Mouse (Mus musculus): ENCODE results near the gene Tlcd2. TPM values are rescaled to one million over a fixed set of nuclear protein-coding genes. Genes with fewer than 3 reads are reported as not detected.

Tlcd2 gene
- polyA plus RNA-seq, 1 experiment from 2014 or later, result 12.1 TPM

- 16% methylated on average over 19 of the region's 19 CpGs for WGBS
Observed at GRCm38 (mm10) chr11:75467512-75468215, 6.1 kb downstream of the Tlcd2 start.

GRCm38 (mm10) chr11:75468410-75468809 is 6.9 kb downstream of the Tlcd2 start:
- peaks cover 16% of the 10 kb centered on the region for H3K36me3 ChIP-seq (ENCODE audit: control insufficient read depth, insufficient read depth)
- H3K4me2 ChIP-seq (ENCODE audit: low read depth, low read length), result peak overlapping the region; percentile 94
- H3K9ac ChIP-seq (ENCODE audit: low read length), result peak overlapping the region; percentile 84
- WGBS, result 59% methylated on average over 7 of the region's 7 CpGs
- H3K27me3 ChIP-seq (ENCODE audit: control insufficient read depth, insufficient read depth, low read length), result no peaks in the 10 kb centered on the region
- peak overlapping the region; percentile 63 for H3K4me3 ChIP-seq (ENCODE audit: low read length)
- ATAC-seq (replicated peaks; ENCODE audit: extremely low read depth, insufficient read depth, low FRiP score), result no peak
- no peak overlapping the region; the same call in 1 of the 2 replicates for H3K27ac ChIP-seq (ENCODE audit: low read length)
- peaks cover 15% of the 10 kb centered on the region for H3K4me1 ChIP-seq (ENCODE audit: control insufficient read depth, insufficient read depth, low read length)
- H3K9me3 ChIP-seq (replicated peaks; ENCODE audit: control insufficient read depth, low read length), result 0 out of 2 replicates have a peak, but pooled peaks cover 3% of the 10 kb centered on the region

More at GRCm38 (mm10) chr11:75467512-75468215, 6.1 kb downstream of the Tlcd2 start:
- Histone ChIP-seq H3K4me2 (ENCODE audit: low read depth, low read length) (peak overlapping the region; percentile 94), H3K36me3 (ENCODE audit: control insufficient read depth, insufficient read depth) (peaks cover 16% of the 10 kb centered on the region), H3K4me1 (ENCODE audit: control insufficient read depth, insufficient read depth, low read length) (peaks cover 22% of the 10 kb centered on the region), H3K27me3 (ENCODE audit: control insufficient read depth, insufficient read depth, low read length) (no peaks in the 10 kb centered on the region), H3K9me3 (replicated peaks; ENCODE audit: control insufficient read depth, low read length) (0 out of 2 replicates have a peak, but pooled peaks cover 3% of the 10 kb centered on the region), H3K4me3 (ENCODE audit: low read length) (peak overlapping the region; percentile 63), H3K27ac (ENCODE audit: low read length) (peak overlapping the region; percentile 28; the same call in 1 of the 2 replicates), H3K9ac (ENCODE audit: low read length) (peak overlapping the region; percentile 84)
- peak; percentile 78 for ATAC-seq (replicated peaks; ENCODE audit: extremely low read depth, insufficient read depth, low FRiP score)

- H3K4me3 ChIP-seq (ENCODE audit: low read length), result no peak overlapping the region
- H3K9me3 ChIP-seq (replicated peaks; ENCODE audit: control insufficient read depth, low read length), result 0 out of 2 replicates have a peak, but pooled peaks cover 3% of the 10 kb centered on the region
- no peak overlapping the region for H3K9ac ChIP-seq (ENCODE audit: low read length)
- H3K36me3 ChIP-seq (ENCODE audit: control insufficient read depth, insufficient read depth), result peaks cover 16% of the 10 kb centered on the region
- no peaks in the 10 kb centered on the region for H3K27me3 ChIP-seq (ENCODE audit: control insufficient read depth, insufficient read depth, low read length)
- peaks cover 11% of the 10 kb centered on the region for H3K4me1 ChIP-seq (ENCODE audit: control insufficient read depth, insufficient read depth, low read length)
- H3K27ac ChIP-seq (ENCODE audit: low read length), result no peak overlapping the region
- 92% methylated on average over 4 of the region's 4 CpGs for WGBS
- no peak overlapping the region for H3K4me2 ChIP-seq (ENCODE audit: low read depth, low read length)
- ATAC-seq (replicated peaks; ENCODE audit: extremely low read depth, insufficient read depth, low FRiP score), result no peak
Observed at GRCm38 (mm10) chr11:75469261-75469660, 7.7 kb downstream of the Tlcd2 start.

GRCm38 (mm10) chr11:75470675-75471074 is 9.2 kb downstream of the Tlcd2 start:
- Histone ChIP-seq H3K27me3 (ENCODE audit: control insufficient read depth, insufficient read depth, low read length) (no peaks in the 10 kb centered on the region), H3K4me1 (ENCODE audit: control insufficient read depth, insufficient read depth, low read length) (peaks cover 11% of the 10 kb centered on the region), H3K9ac (ENCODE audit: low read length) (no peak overlapping the region), H3K9me3 (replicated peaks; ENCODE audit: control insufficient read depth, low read length) (0 out of 2 replicates have a peak, but pooled peaks cover 3% of the 10 kb centered on the region), H3K27ac (ENCODE audit: low read length) (no peak overlapping the region), H3K36me3 (ENCODE audit: control insufficient read depth, insufficient read depth) (peaks cover 5% of the 10 kb centered on the region), H3K4me3 (ENCODE audit: low read length) (no peak overlapping the region), H3K4me2 (ENCODE audit: low read depth, low read length) (no peak overlapping the region)
- 76% methylated on average over 3 of the region's 3 CpGs for WGBS
- no peak for ATAC-seq (replicated peaks; ENCODE audit: extremely low read depth, insufficient read depth, low FRiP score)

GRCm38 (mm10) chr11:75472469-75473081 is 11.1 kb downstream of the Tlcd2 start:
- Histone ChIP-seq H3K36me3 (ENCODE audit: control insufficient read depth, insufficient read depth) (no peaks in the 10 kb centered on the region), H3K27me3 (ENCODE audit: control insufficient read depth, insufficient read depth, low read length) (no peaks in the 10 kb centered on the region), H3K9me3 (replicated peaks; ENCODE audit: control insufficient read depth, low read length) (no peaks in the 10 kb centered on the region), H3K4me1 (ENCODE audit: control insufficient read depth, insufficient read depth, low read length) (peaks cover 6% of the 10 kb centered on the region), H3K4me3 (ENCODE audit: low read length) (no peak overlapping the region), H3K27ac (ENCODE audit: low read length) (no peak overlapping the region), H3K9ac (ENCODE audit: low read length) (no peak overlapping the region), H3K4me2 (ENCODE audit: low read depth, low read length) (no peak overlapping the region)
- 65% methylated on average over 11 of the region's 11 CpGs for WGBS
- no peak for ATAC-seq (replicated peaks; ENCODE audit: extremely low read depth, insufficient read depth, low FRiP score)

GRCm38 (mm10) chr11:75473376-75473775 is 11.9 kb downstream of the Tlcd2 start:
- H3K36me3 ChIP-seq (ENCODE audit: control insufficient read depth, insufficient read depth), result no peaks in the 10 kb centered on the region
- H3K4me1 ChIP-seq (ENCODE audit: control insufficient read depth, insufficient read depth, low read length), result peaks cover 2% of the 10 kb centered on the region; the same call in 1 of the 2 replicates
- H3K27ac ChIP-seq (ENCODE audit: low read length), result no peak overlapping the region
- 72% methylated on average over 7 of the region's 7 CpGs for WGBS
- H3K4me3 ChIP-seq (ENCODE audit: low read length), result no peak overlapping the region
- no peak for ATAC-seq (replicated peaks; ENCODE audit: extremely low read depth, insufficient read depth, low FRiP score)
- no peaks in the 10 kb centered on the region for H3K9me3 ChIP-seq (replicated peaks; ENCODE audit: control insufficient read depth, low read length)
- H3K9ac ChIP-seq (ENCODE audit: low read length), result no peak overlapping the region
- no peaks in the 10 kb centered on the region for H3K27me3 ChIP-seq (ENCODE audit: control insufficient read depth, insufficient read depth, low read length)
- no peak overlapping the region for H3K4me2 ChIP-seq (ENCODE audit: low read depth, low read length)

- Histone ChIP-seq H3K4me1 (ENCODE audit: control insufficient read depth, insufficient read depth, low read length) (peaks cover 10% of the 10 kb centered on the region), H3K4me2 (ENCODE audit: low read depth, low read length) (peak overlapping the region; percentile 44), H3K4me3 (ENCODE audit: low read length) (no peak overlapping the region; the same call in 1 of the 2 replicates), H3K9me3 (replicated peaks; ENCODE audit: control insufficient read depth, low read length) (no peaks in the 10 kb centered on the region), H3K27ac (ENCODE audit: low read length) (no peak overlapping the region), H3K9ac (ENCODE audit: low read length) (no peak overlapping the region), H3K36me3 (ENCODE audit: control insufficient read depth, insufficient read depth) (peaks cover 18% of the 10 kb centered on the region), H3K27me3 (ENCODE audit: control insufficient read depth, insufficient read depth, low read length) (no peaks in the 10 kb centered on the region; the same call in 1 of the 2 replicates)
- ATAC-seq (replicated peaks; ENCODE audit: extremely low read depth, insufficient read depth, low FRiP score), result peak; percentile 7; the same call in 1 of the 2 replicates
- 26% methylated on average over 3 of the region's 3 CpGs for WGBS
Observed at GRCm38 (mm10) chr11:75486192-75486591, 24.7 kb downstream of the Tlcd2 start.

GRCm38 (mm10) chr11:75486601-75487285 is 25.2 kb downstream of the Tlcd2 start, which contains the start of gene Prpf8:
TSS of gene Prpf8 (plus strand) at chr11:75486816.
- Histone ChIP-seq H3K4me2 (ENCODE audit: low read depth, low read length) (peak within 1 kb of the TSS; percentile 99), H3K27ac (ENCODE audit: low read length) (peak within 1 kb of the TSS; percentile 83), H3K9ac (ENCODE audit: low read length) (peak within 1 kb of the TSS; percentile 98), H3K27me3 (ENCODE audit: control insufficient read depth, insufficient read depth, low read length) (no peaks in the 10 kb centered on the region; the same call in 1 of the 2 replicates), H3K36me3 (ENCODE audit: control insufficient read depth, insufficient read depth) (peaks cover 23% of the 10 kb centered on the region), H3K9me3 (replicated peaks; ENCODE audit: control insufficient read depth, low read length) (no peaks in the 10 kb centered on the region), H3K4me1 (ENCODE audit: control insufficient read depth, insufficient read depth, low read length) (peaks cover 10% of the 10 kb centered on the region), H3K4me3 (ENCODE audit: low read length) (peak within 1 kb of the TSS; percentile 99)
- ATAC-seq (replicated peaks; ENCODE audit: extremely low read depth, insufficient read depth, low FRiP score), result peak; percentile 100
- WGBS, result under 1% methylated on average over 52 of the region's 52 CpGs
